Mouse (Mus musculus) stomach, postnatal 0 days (tissue): Measurements from ENCODE around the gene 4921530L21Rik. TPM values are rescaled to one million over a fixed set of nuclear protein-coding genes. Genes with fewer than 3 reads are reported as not detected.

Source experiments
- ATAC-seq: fragments of 200-750 bp; cut with Nextera tagmentation; 2 replicates; pipeline ENCODE4 v1.8.0; 2017; ENCODE audit not compliant: low FRiP score, low TSS enrichment
- DNase-seq: peaks from one replicate; pipeline ENCODE4 v3.0.0-alpha.2; 2016; ENCODE audit warnings: low spot score
- H3K27ac ChIP-seq: fragments of 300-500 bp; sonication (generic); replicated peaks from 2 replicates; pipeline ENCODE4 v1.5.1; 2014; ENCODE audit warnings: mild to moderate bottlenecking, control low read depth
- H3K27me3 ChIP-seq: fragments of 300-500 bp; sonication (generic); 2 replicates; pipeline ENCODE4 v1.6.1; 2014; ENCODE audit warnings: low read length; ENCODE audit not compliant: control insufficient read depth, insufficient read depth
- H3K36me3 ChIP-seq: fragments of 300-500 bp; sonication (generic); 2 replicates; pipeline ENCODE4 v1.6.1; 2014; ENCODE audit warnings: low read length, mixed read lengths; ENCODE audit not compliant: control insufficient read depth, insufficient read depth
- H3K4me1 ChIP-seq: fragments of 300-500 bp; sonication (generic); replicated peaks from 2 replicates; pipeline ENCODE4 v1.6.1; 2014; ENCODE audit warnings: antibody characterized with exemption; ENCODE audit not compliant: control insufficient read depth, insufficient read depth
- H3K4me2 ChIP-seq: fragments of 300-500 bp; sonication (generic); replicated peaks from 2 replicates; pipeline ENCODE4 v1.6.1; 2014; ENCODE audit warnings: low read depth, mild to moderate bottlenecking, control low read depth, moderate library complexity
- H3K4me3 ChIP-seq: fragments of 300-500 bp; sonication (generic); 2 replicates; pipeline ENCODE4 v1.5.1; 2014; ENCODE audit warnings: low read depth, low read length, control low read depth
- H3K9ac ChIP-seq: fragments of 300-500 bp; sonication (generic); 2 replicates; pipeline ENCODE4 v1.6.1; 2014; ENCODE audit warnings: mild to moderate bottlenecking, low read length, control low read depth, mixed read lengths
- H3K9me3 ChIP-seq: fragments of 300-500 bp; sonication (generic); 2 replicates; pipeline ENCODE4 v1.6.1; 2016; ENCODE audit warnings: low read length; ENCODE audit not compliant: control insufficient read depth
- CTCF ChIP-seq: IDR thresholded peaks from 2 replicates; pipeline ENCODE4 v1.5.1; 2016; ENCODE audit warnings: antibody characterized with exemption, low read depth, mild to moderate bottlenecking, moderate library complexity
- EP300 ChIP-seq: optimal IDR thresholded peaks from 2 replicates; pipeline ENCODE3; 2016; ENCODE audit warnings: antibody characterized with exemption
- WGBS: fragments of 180-500 bp; shearing (Covaris S2); extraction: QIAGEN DNeasy Blood & Tissue Kit; methylation state at CpG from one replicate; pipeline ENCODE4 v1.1.7; 2014; 5-methylcytosine and 5-hydroxymethylcytosine counted together
- polyA plus RNA-seq: library from polyadenylated mRNA; unstranded; fragments of >200 nt; fragmentation: Nextera tagmentation; extraction: Ambion mirVana; gene quantifications from 2 replicates; pipeline ENCODE4 v1.2.1, GENCODE M21; 2015

Gene 4921530L21Rik
- polyA plus RNA-seq, 1 experiment from 2014 or later, result not detected

GRCm38 (mm10) chr14:95877548-95877947 is 3.5 kb upstream of the 4921530L21Rik start:
- DNase-seq (no peak), ATAC-seq (no peak)
- H3K27me3 ChIP-seq, result no peaks in the 10 kb centered on the region
- H3K4me2 ChIP-seq, result no peak overlapping the region
- H3K9ac ChIP-seq, result no peak overlapping the region
- no peak overlapping the region for H3K4me3 ChIP-seq
- WGBS, result 90% methylated on average over 1 of the region's 1 CpGs
- H3K27ac ChIP-seq, result no peak overlapping the region
- no peaks in the 10 kb centered on the region for H3K9me3 ChIP-seq
- H3K4me1 ChIP-seq, result no peaks in the 10 kb centered on the region
- TF ChIP-seq CTCF (no peak), EP300 (no peak)
- H3K36me3 ChIP-seq, result no peaks in the 10 kb centered on the region

- no peaks in the 10 kb centered on the region for H3K27me3 ChIP-seq
- ATAC-seq (no peak), DNase-seq (no peak)
- no peaks in the 10 kb centered on the region for H3K4me1 ChIP-seq
- no peaks in the 10 kb centered on the region for H3K9me3 ChIP-seq
- H3K36me3 ChIP-seq, result no peaks in the 10 kb centered on the region
- no peak overlapping the region for H3K4me3 ChIP-seq
- no peak overlapping the region for H3K4me2 ChIP-seq
- TF ChIP-seq EP300, result no peak
- TF ChIP-seq CTCF, result no peak
- H3K9ac ChIP-seq, result no peak overlapping the region
- no peak overlapping the region for H3K27ac ChIP-seq
- WGBS, result 63% methylated on average over 6 of the region's 6 CpGs
These were observed 18.4 kb downstream of the 4921530L21Rik start for GRCm38 (mm10) chr14:95899458-95899857.

- TF ChIP-seq EP300, result no peak
- TF ChIP-seq CTCF, result no peak
- no peak overlapping the region for H3K27ac ChIP-seq
- H3K9me3 ChIP-seq, result no peaks in the 10 kb centered on the region
- no peak for DNase-seq
- H3K4me1 ChIP-seq, result no peaks in the 10 kb centered on the region
- H3K4me2 ChIP-seq, result no peak overlapping the region
- H3K4me3 ChIP-seq, result no peak overlapping the region
- H3K9ac ChIP-seq, result no peak overlapping the region
- no peak for ATAC-seq
- WGBS, result 98% methylated on average over 1 of the region's 1 CpGs
- H3K27me3 ChIP-seq, result no peaks in the 10 kb centered on the region
- H3K36me3 ChIP-seq, result no peaks in the 10 kb centered on the region
These were observed 23.6 kb downstream of the 4921530L21Rik start for GRCm38 (mm10) chr14:95904591-95905095.

- no peak for TF ChIP-seq EP300
- TF ChIP-seq CTCF, result no peak
- Histone ChIP-seq H3K27ac (no peak overlapping the region), H3K36me3 (no peaks in the 10 kb centered on the region), H3K4me2 (no peak overlapping the region), H3K27me3 (no peaks in the 10 kb centered on the region), H3K4me3 (no peak overlapping the region), H3K4me1 (no peaks in the 10 kb centered on the region), H3K9me3 (no peaks in the 10 kb centered on the region), H3K9ac (no peak overlapping the region)
- DNase-seq, result no peak
- WGBS, result 90% methylated on average over 2 of the region's 2 CpGs
- ATAC-seq, result no peak
These were observed 32.2 kb downstream of the 4921530L21Rik start for GRCm38 (mm10) chr14:95913293-95913692.

GRCm38 (mm10) chr14:95926742-95927141 is 45.7 kb downstream of the 4921530L21Rik start:
- 85% methylated on average over 1 of the region's 1 CpGs for WGBS
- TF ChIP-seq EP300, result no peak
- TF ChIP-seq CTCF, result no peak

GRCm38 (mm10) chr14:95927810-95928785 is 47.0 kb downstream of the 4921530L21Rik start:
- no peak overlapping the region for H3K4me2 ChIP-seq
- H3K9ac ChIP-seq, result no peak overlapping the region
- peak; percentile 74; the same call in 1 of the 2 replicates for ATAC-seq
- H3K27ac ChIP-seq, result no peak overlapping the region
- no peaks in the 10 kb centered on the region for H3K27me3 ChIP-seq
- no peak for DNase-seq
- H3K4me1 ChIP-seq, result no peaks in the 10 kb centered on the region
- H3K4me3 ChIP-seq, result no peak overlapping the region
- H3K36me3 ChIP-seq, result no peaks in the 10 kb centered on the region
- 40% methylated on average over 3 of the region's 3 CpGs for WGBS
- TF ChIP-seq CTCF (peak; percentile 19; the same call in 1 of the 2 replicates), EP300 (no peak)
- H3K9me3 ChIP-seq, result no peaks in the 10 kb centered on the region

More at GRCm38 (mm10) chr14:95926742-95927141, 45.7 kb downstream of the 4921530L21Rik start:
- Histone ChIP-seq H3K9me3 (no peaks in the 10 kb centered on the region), H3K4me1 (no peaks in the 10 kb centered on the region), H3K4me2 (no peak overlapping the region), H3K9ac (no peak overlapping the region), H3K36me3 (no peaks in the 10 kb centered on the region), H3K27me3 (no peaks in the 10 kb centered on the region), H3K4me3 (no peak overlapping the region), H3K27ac (no peak overlapping the region)
- ATAC-seq (no peak), DNase-seq (no peak)
